Mouse (Mus musculus) megakaryocyte progenitor cell, adult 5-6 weeks (primary cell): Measurements from ENCODE around the gene Sigirr. TPM values are rescaled to one million over a fixed set of nuclear protein-coding genes. Genes with fewer than 3 reads are reported as not detected.

ENCODE experiments used
- ATAC-seq: replicated peaks from 2 replicates; pipeline ENCODE4 v1.8.0; 2016; ENCODE audit warnings: mild to moderate bottlenecking, moderate TSS enrichment, inconsistent platforms; ENCODE audit not compliant: poor library complexity
- total RNA-seq, 2 experiments: library from RNA; stranded (forward) in 1 of 2; stranded (reverse) in 1 of 2; fragments of 157-497, 149-512 nt in 1 of 2; fragments of 200-1000 nt in 1 of 2; gene quantifications; 2 replicates each; pipeline versions ENCODE4 v1.2.3 to v1.2.4; 2015 to 2017

Sigirr gene
- total RNA-seq, 2 experiments from 2014 or later = 5.8 to 12.3 TPM

GRCm38 (mm10) chr7:141103161-141103560, 2.8 kb upstream of the Sigirr start:
- peak; percentile 45 for ATAC-seq

GRCm38 (mm10) chr7:141097177-141097576, 3.2 kb downstream of the Sigirr start:
- ATAC-seq = no peak

- ATAC-seq = peak; percentile 65
Measured at GRCm38 (mm10) chr7:141096649-141097056, 3.7 kb downstream of the Sigirr start.

GRCm38 (mm10) chr7:141096021-141096420, 4.4 kb downstream of the Sigirr start:
- no peak for ATAC-seq

GRCm38 (mm10) chr7:141094487-141095205, 5.7 kb downstream of the Sigirr start:
- no peak for ATAC-seq

GRCm38 (mm10) chr7:141093950-141094349, 6.4 kb downstream of the Sigirr start:
- ATAC-seq = no peak

GRCm38 (mm10) chr7:141092051-141092735, 8.2 kb downstream of the Sigirr start:
- peak; percentile 84 for ATAC-seq

GRCm38 (mm10) chr7:141090228-141090627, 10.1 kb downstream of the Sigirr start:
- no peak for ATAC-seq

- peak; percentile 19 for ATAC-seq
Measured at GRCm38 (mm10) chr7:141088473-141088872, 11.9 kb downstream of the Sigirr start.

- peak; percentile 37 for ATAC-seq
Measured at GRCm38 (mm10) chr7:141087894-141088293, 12.5 kb downstream of the Sigirr start.

GRCm38 (mm10) chr7:141079481-141080449, 20.6 kb downstream of the Sigirr start:
- ATAC-seq = no peak

- ATAC-seq = no peak
Measured at GRCm38 (mm10) chr7:141078876-141079275, 21.5 kb downstream of the Sigirr start.

- no peak for ATAC-seq
Measured at GRCm38 (mm10) chr7:141077841-141078240, 22.5 kb downstream of the Sigirr start, which contains the start of gene Pkp3. Pkp3 (plus strand) TSS chr7:141078218.

- no peak for ATAC-seq
Measured at GRCm38 (mm10) chr7:141073782-141074181, 26.6 kb downstream of the Sigirr start.

GRCm38 (mm10) chr7:141072017-141072745, 28.2 kb downstream of the Sigirr start:
- ATAC-seq = peak; percentile 66

GRCm38 (mm10) chr7:141070058-141070862, 30.1 kb downstream of the Sigirr start:
- ATAC-seq = peak; percentile 72

- no peak for ATAC-seq
Measured at GRCm38 (mm10) chr7:141068351-141068750, 32.0 kb downstream of the Sigirr start.

- ATAC-seq = peak; percentile 14; the same call in 1 of the 2 replicates
Measured at GRCm38 (mm10) chr7:141064576-141064975, 35.8 kb downstream of the Sigirr start.

- peak; percentile 64 for ATAC-seq
Measured at GRCm38 (mm10) chr7:141064175-141064574, 36.2 kb downstream of the Sigirr start.
